Mouse (Mus musculus) T-helper 1 cell (primary cell): ENCODE measurements around the gene Pank1.

Experiments
- in situ Hi-C: fragments of 300-600 bp; cut with MboI, MseI; formaldehyde crosslinking; loops from one replicate; pipeline ENCODE4 v1.15.1; 2025; ENCODE audit warnings: high pct_unique_total_duplicates

Gene Pank1

DNA sequence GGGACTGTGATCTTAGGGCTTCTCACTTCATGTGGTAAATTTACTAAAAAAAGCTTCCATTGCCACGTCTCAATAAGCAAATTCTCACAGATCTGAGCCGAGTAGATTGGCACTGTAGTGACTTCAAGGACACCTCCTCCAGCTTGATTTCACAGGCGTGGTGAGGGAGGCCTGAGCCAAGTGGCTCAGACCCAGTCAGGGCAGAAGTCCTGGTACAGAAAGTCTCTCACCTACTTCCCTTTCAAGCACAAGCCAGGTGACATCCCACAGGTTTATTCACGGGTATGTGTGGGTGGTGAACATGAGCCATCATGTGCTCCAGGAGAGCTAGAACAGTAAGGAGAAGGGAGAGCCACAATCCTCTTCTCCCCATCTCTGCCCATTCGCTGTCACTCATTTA, 1.9 kb upstream of the Pank1 start:
- in situ Hi-C loops: loop anchor here (10.0 kb wide), 1 partner anchor 196 kb away; no protein-coding TSS in a partner anchor

DNA sequence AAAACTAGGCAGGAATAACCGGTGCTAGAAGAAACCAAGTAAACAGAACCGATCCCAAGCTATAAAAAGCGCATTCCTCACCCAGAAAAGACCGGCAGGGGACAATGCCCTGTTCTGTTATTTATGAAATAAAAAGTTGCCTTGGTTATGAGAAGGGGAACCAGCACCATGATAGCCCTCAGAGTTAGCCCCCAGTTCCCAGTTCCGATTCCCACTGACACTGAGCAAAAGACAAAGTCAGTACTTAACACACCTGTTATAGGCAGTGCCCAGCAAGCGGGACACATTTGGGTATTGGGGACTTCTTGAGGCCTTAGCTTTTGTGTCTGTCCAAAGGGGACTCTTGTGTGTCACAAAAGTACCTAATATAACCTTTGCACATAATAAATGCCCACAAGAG, 369 bp upstream of the Pank1 start:
- in situ Hi-C loops: loop anchor here (10.0 kb wide), 1 partner anchor 195 kb away; no protein-coding TSS in a partner anchor

DNA sequence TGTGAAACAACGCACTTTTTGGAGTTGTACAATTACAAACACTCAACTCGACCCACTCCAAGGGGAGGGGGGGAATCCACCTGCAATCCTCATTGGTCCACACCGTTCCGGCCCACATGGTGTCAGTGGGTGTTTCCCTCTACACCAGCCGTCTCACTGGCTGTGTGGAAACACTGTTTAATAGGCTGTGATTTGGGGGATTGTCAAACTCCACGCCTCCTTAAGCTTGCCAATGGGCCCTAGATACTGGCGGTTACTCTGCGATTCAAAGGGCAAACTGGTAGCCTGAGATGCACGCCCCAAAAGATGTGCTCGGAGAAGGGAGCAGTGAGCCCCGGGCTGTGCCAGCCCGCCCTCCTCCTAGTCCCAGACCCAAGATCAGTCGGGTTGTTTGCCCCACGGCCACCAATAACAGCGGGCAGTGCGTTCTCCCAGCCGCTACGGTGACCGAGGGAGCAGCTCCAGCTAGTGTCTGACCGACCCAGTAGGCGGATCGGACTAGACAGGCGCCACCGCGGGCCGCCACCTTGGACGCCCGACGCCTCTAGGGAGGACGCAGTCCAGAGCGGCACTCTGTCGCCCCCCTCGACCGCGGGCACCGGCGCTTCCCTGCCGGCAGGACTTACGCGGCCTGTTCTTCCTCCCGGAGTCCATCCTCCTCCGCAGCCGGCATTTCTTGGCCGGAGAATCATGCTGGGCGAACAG, 1.2 kb downstream of the Pank1 start:
- in situ Hi-C loops: no loop called here

DNA sequence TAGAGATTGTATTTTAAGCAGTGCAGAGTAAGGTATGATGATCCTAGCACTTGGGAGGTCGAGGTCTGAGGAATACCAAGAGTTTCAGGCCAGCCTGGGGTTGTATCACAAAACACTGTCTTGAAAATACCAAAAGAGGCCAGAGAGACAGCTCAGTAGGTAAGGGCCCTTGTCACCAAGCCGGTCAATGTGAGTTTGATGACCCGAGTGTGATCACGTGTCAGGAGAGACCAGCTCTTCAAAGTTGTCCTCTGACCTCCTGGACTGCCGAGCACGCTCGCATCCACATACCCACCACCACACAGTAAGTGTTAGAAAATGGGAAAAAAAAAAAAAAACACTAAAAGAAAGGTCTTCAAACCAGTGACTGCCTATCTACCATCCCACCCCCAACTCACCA, 2.6 kb downstream of the Pank1 start:
- in situ Hi-C loops: no loop called here

DNA sequence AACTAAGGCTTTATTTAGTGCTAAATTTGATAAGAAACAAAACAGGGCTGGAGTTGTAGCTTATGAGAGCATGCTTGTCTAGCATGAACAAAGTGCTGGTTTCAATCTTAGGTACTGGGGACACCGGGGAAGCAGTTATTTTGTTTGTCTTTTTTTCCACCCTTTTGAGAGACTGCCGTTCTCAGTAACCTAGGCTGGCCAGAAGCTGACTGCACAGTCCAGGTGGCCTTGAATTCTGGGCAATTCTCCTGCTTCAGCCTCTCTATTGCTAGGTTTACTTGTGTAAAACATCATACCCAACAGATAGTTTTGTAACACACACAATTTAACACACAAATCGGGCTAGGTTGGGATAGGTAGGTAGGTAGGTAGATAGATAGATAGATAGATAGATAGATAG, 9.9 kb downstream of the Pank1 start:
- in situ Hi-C loops: no loop called here

DNA sequence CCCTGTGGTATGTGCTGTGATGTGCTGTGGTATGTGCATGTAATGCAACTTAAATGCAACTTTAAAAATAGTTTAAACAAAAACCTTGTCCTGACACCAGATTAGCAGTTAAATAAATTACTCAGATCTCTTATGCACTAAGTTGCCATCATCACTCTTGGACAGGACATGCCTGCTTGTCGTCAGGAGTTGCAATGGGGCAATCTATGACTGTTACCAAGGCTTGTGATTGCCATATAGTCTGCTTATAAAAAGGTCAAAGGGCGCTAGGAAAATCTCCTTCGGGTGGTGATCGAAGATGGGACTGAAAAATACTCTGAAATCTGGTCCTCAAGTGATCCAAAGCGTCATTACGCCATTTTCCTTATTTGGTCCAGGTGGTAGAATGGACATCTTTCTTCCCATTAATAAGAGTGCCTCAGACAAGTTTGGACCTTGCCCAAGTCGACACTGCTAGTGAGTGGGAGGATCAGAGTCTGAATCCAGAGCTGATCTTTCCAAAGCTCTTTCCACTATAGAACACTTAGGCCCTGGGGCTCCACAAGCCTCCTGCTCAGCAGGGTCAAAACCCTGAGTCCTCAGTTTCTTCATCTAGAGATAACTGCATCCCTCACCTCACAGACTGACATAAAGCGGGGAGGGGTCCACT, 11.0 kb downstream of the Pank1 start:
- in situ Hi-C loops: no loop called here

DNA sequence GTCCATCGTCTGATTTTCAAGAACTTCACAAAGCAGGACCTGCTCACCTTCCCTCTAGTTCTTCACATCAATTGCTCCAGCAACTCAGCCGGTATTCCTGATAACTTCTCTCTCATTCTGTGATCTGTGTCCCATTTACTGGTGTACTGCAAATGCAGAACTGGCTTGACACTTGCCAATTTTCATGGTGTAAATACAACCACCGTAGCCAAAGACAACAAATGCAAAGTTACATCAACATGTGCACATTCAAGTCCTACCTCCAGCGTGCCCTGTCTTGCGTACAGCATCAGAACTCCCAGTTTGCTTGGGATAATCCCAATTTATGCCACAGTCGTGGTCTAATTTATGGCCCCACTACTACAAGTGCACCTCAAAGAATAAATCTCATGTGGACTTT, 15.5 kb downstream of the Pank1 start:
- in situ Hi-C loops: no loop called here

DNA sequence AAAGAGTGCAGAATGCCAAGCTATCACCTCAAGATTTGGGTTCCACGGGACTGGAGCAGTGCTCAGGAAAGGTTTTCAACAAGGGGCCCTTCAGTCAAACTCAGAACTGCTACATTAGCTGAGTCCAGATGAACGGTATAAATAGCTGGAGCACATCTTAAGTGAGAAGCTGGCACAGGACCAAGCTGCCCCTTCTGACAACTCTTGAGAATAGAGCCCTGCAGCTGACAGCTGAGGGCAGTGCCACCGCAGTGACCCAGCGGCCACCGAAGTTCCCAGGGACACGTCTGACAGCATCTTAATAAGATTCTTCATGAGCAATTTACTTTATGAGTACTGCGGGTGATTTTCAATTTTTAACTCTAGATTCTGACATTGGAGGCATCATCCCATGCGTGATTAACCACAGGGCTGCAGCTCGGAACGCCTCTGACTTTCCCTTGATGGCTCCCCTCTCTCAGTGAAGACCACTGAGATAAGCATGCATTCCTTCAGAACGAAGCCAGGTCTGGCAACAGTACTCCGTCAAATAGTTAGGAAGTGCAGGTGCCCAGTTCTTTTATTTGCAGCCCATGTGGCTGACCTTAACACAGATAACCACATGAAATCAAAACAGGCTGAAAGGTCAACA, 23.1 kb downstream of the Pank1 start:
- in situ Hi-C loops: no loop called here

DNA sequence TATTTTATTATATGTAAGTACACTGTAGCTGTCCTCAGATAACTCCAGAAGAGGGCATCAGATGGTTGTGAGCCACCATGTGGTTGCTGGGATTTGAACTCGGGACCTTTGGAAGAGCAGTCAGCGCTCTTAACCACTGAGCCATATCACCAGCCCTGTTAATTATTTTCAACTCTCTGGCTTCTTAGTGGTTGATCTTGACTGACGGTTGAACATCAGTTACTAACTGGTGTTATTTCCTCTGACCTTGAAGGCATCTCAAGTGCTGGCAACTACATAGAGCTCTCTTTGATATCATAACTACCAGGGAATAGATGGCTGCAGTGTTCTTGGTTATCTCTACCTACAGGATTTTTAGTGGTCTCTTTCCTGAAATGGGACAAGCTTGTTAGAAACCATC, 28.1 kb downstream of the Pank1 start:
- in situ Hi-C loops: loop anchor here (5.0 kb wide), 1 partner anchor 49 kb away; no protein-coding TSS in a partner anchor

DNA sequence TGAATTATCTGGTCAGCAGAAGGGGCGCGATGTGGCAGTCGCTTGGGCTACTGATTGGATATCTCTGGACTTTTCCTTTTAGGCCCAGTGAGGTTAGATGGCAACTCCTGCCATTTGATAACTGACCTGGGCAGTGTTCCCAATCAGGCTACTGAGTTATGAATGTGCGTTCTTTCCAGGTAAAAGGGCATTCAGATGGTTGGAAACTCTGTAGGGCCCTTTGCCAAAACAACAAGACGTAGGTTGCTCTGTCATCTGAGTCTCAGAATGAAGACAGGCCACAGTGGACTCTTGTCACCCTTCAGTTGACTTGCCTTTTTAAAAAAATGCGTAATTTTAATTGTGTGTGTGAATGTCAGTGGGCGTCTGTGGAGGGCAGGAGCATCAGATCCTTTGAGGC, 29.8 kb downstream of the Pank1 start:
- in situ Hi-C loops: no loop called here

DNA sequence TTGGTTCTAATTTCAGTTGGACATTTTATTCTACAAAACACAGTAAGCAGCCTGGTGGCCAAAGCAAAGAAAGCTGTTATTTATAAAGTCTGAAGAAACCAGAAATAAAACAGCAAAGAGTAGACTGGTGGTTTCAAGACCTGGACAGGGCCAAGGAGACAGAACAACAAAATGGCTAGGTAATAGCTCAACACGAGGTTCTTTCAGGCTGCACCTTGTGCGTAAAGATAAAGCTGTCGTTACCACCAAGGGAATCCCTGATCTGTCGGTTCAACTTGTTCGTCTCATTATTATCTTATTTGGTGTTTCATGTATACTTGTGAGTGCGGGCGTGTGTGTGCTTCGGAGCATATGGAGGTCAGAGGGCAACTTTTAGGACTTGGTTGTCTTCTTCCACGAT, 31.1 kb downstream of the Pank1 start:
- in situ Hi-C loops: no loop called here

DNA sequence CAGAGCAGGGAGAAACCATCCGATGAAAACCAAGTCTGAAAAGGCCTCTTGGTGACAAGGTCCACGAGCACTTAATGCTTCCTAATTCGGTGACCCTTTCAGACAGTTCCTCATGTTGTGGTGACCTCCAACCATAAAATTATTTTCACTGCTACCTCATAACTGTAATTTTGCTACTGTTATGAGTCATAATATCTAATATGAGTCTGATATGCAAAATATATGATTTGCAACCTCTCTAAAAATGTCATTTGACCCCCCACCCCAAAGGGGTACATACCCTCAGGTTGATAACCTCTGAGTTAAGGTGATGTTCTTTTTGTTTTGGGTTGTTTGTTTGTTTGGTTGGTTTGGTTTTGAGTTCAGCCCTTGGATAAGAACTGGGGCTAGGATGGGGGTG, 32.2 kb downstream of the Pank1 start:
- in situ Hi-C loops: no loop called here

DNA sequence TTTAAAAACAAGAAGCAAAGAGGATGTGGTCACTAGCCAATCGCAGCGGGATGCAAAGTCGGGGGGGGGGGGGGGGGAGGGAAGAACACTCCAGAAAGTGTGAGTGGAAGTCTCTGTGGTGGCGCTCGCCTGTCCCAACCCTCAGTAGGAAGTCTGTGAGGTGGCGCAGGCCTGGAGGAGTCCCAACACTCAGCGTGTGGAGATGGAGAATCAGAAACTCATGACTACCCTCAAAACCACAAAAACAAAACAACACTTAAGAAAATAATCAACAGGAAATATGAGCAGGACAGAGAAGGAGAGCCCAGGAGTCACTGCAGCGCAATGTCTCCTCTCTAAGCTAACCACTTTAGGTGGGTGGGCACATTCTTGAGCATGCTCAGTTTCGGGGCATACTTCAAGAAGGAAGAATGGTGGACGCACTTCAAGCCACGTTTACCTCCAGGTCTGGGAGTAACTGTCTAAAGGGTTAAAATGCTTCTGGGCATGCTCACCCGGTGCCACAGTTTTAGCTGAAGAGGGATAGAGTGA, 32.7 kb downstream of the Pank1 start:
- in situ Hi-C loops: no loop called here

DNA sequence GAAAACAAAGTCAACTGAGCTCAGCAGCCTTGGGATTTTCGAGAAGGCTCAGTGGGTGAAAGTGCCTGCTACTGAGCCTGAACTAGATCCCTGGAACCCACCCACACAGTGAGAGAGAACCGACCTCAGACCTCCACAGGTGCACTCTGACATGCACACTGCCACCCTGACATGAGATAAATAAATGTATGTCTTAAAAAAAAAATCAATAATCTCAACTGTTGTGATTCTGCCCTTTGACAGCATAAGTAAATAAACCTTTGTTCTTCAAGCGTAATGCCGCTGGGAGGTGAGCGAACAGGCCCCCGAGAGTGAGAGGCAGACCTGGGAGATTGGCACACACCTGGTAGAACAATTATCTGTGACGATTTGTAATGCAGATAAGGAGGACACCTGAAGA, 33.2 kb downstream of the Pank1 start:
- in situ Hi-C loops: no loop called here

DNA sequence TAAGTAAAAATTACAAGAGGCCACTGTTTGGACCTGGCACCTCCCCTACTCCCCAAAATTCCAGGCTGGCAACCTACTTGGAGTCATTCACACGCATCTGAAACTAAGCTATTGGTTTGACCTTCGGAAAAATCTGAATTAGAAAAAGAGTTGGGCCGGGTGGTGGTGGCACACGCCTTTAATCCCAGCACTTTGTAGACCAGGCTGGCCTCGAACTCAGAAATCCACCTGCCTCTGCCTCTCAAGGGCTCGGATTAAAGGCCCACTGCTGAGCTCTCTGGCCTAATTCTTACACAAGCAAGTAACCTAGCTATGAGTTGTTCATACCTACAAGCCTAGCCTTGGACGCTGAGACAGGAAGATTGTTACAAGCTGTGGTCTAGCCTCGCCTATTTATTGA, 33.9 kb downstream of the Pank1 start:
- in situ Hi-C loops: no loop called here

DNA sequence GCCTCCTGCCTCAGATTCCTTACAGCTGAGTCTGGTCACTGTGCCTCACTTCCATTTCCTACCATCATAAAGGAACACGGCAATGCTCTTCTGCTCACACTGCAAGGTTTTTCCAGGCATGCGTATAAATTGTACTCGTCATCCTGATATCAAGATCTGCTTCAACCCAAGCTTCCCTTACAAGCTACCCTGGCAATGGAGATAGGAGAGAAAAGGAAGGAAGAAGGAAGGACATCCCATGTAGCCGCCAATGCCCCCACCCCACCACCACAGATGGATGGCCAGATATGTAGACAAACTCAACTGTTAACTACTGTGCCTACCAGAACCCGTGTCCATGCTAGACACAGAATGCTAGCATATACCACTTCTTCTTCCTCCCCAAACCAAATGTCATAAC, 34.5 kb downstream of the Pank1 start:
- in situ Hi-C loops: no loop called here

DNA sequence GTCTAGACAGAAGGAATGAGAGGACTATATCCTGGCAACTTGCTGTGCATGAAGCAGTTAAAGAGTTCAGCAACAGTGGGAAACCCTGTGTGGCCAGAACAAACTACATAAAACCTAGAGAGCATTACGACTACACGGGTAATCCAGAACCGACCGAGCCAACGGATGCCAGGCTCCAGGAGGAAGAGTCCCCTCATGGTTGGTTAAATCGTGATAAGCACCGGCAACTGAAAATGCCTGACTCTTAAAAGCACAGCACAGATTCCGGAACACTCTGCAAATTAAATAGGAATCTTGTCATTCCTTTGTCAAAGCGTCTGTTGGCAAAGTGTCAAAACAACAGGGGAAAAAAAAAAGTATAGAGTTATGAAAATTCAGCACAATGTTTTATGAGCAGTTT, 35.2 kb downstream of the Pank1 start:
- in situ Hi-C loops: no loop called here

DNA sequence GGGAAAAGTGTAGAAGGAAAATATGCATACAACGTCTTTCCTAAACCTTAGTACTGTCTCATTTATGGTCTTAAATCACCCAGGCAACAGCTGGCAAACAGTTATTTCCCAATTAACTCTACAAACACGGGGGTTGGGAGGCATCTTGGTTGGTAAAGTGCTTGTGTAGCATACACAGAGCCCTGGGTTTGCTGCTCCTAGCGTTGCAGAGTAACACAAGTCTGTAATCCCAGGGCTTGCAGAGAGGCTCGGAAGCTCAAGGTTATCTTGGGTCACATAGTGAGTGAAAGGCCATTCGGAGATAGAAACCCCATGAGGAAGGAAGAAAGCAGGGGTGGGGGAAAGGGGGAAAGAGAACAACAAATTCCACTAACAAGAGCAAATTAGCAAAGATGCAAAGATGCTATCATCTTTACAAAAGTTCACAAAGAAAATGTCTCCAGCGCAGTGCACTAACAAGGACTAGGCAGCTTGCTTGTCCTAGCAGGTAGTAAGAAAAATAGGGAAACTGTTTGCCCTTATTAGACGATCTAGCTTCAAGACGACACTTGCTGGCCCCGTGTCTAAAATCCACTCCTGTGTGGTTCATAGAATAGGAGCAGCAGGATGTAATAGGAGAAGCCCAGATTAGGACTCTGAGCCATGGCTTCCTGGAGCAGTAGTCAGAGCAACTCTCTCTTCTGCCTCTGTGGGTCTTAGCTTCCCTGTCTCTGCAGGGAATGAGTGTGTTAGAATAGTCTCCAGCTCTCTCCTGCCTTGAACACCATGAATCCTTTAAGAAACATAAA, 37.3 kb downstream of the Pank1 start:
- in situ Hi-C loops: no loop called here

DNA sequence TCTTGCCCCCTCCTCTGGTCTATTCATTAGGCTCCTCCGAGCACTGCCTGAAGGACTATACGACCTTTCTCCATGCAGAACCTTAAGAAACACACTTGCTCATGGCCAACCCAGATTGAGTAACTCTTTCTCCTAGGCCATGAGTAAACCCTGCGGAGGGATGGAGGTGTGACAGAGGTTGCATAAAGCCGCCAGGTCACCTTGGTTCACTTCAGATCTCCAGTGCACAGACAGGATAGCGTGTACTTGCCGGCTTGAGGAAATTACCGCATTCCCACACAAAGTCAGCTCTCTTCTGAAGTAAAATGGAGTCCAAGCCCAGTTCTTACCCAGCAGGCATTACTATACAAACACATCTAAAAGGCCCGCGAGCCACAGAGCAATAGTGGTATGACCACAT, 40.6 kb downstream of the Pank1 start:
- in situ Hi-C loops: no loop called here

DNA sequence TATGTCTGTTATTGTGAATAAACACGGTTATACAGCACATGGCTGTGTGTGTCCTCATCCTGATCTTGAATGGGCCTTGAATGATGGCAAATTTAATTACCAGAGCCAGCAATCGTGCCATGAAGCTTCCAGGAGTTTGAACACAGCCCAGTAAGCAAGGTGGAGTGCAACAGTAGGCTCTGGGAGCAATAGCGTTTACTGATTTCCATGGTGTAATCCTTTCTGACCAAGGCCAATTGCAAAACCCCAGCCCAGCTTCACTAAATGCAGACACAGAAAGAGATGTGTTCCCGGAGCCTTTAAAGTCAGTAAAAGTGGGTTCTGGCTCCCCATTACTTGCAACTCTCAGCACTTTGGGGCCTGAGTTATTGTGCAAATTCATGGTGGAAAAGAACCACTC, 47.6 kb downstream of the Pank1 start:
- in situ Hi-C loops: no loop called here

DNA sequence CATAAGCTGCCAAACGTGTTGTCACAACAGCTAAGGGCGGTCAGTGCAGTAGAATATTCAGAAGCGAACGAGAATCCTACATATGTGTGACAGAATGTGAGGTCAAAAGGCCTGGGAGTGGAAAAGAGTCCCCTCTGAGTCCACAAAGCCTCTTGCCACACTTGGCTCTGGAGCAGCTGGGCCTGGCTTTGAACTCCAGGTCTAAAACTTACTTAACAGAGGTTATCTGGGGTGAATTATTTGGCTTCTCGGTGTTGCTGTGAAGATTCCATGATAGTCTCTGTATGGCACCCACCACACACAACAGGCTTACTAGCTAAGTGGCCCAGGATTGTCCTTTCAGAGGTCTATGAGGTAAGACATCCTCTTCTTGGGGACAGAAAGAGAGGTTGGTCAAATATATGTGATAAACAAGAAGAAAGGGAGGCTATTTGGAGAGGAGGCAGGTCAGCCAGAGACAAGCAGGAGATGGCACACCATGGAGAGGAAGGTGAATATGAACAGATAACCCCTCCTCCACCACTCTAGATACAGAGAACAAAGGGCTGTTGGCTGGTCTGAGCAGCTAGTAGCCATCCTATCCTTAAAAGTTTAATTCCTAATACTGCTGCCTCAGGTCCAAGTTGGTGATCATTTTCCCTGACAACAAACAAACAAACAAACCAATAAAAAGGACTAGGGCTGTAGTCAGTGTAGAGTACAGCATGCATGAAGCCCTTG, 51.2 kb downstream of the Pank1 start:
- in situ Hi-C loops: no loop called here
